Mouse (Mus musculus) bone marrow, adult 2 months (tissue): ENCODE measurements around the gene Zfp652.

ENCODE experiments used
- CTCF ChIP-seq: fragments of 200-500 bp; IDR thresholded peaks from 2 replicates; pipeline ENCODE4 v1.5.1; 2011; ENCODE audit warnings: low read length, control low read depth; ENCODE audit not compliant: control insufficient read depth, insufficient read depth
- POLR2A ChIP-seq: fragments of 200-500 bp; IDR thresholded peaks from 2 replicates; pipeline ENCODE4 v1.6.1; 2011; ENCODE audit warnings: low read depth, mild to moderate bottlenecking, control low read depth, low read length, borderline replicate concordance; ENCODE audit not compliant: control insufficient read depth

- TF ChIP-seq CTCF (no peak), POLR2A (no peak)
Measured at GRCm38 (mm10) chr11:95716136-95716535, 3.7 kb downstream of the Zfp652 start.
